8 mouse cellular contexts compared by ENCODE assay signal in the genomic region with DNA sequence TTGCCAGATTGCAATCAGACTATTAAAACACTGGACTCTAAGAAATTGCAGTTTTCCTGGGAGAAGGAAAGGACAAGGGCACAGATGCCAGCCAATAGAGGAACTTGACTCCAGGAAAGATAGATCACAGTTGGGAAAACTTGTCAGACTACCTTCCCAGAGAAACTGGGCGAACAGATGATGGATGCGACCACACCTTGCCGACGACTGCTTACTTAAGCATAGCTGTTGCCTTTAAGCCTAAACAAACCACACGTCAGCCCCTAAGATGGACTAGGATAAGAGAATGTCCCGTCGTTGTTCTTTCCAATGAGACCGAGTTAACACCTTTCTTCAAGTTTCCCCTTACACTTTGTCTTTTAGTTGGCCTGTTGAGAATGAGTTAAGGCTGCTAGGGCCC. TPM values are rescaled to one million over a fixed set of nuclear protein-coding genes. Genes with fewer than 3 reads are reported as not detected.
A peak's percentile ranks its signal among the peaks of the same experiment; 100 is the strongest.
DNase-seq lines count a peak whose midpoint lies in the region; ATAC-seq and TF ChIP-seq lines count a peak whose summit lies in the region.

No protein-coding gene starts in this region.

- peak overlapping the region; percentile 100 for H3K4me3 ChIP-seq in gastrocnemius, adult 2 months
- peak overlapping the region; percentile 77 for H3K4me3 ChIP-seq in liver, embryonic 11.5 days (ENCODE audit: low read depth, low read length)
- H3K4me3 ChIP-seq in stomach, postnatal 0 days (ENCODE audit: low read depth, low read length): peak overlapping the region; percentile 76

- peaks cover 10% of the 10 kb centered on the region; the same call in 1 of the 2 replicates for H3K36me3 ChIP-seq in liver, embryonic 11.5 days (ENCODE audit: control insufficient read depth, insufficient read depth, low read length)
- H3K36me3 ChIP-seq in stomach, postnatal 0 days (ENCODE audit: control insufficient read depth, insufficient read depth, low read length): no peaks in the 10 kb centered on the region

- 0 out of 2 replicates have a peak overlapping the region, but pooled peaks have one; percentile 25 for H3K9ac ChIP-seq in liver, embryonic 11.5 days (ENCODE audit: low read depth, low read length)
- H3K9ac ChIP-seq in stomach, postnatal 0 days (ENCODE audit: low read length): peak overlapping the region; percentile 51

- no peak for TF ChIP-seq CTCF in gastrocnemius, adult 2 months (IDR thresholded peaks at IDR 0.05)
- no peak for TF ChIP-seq CTCF in stomach, postnatal 0 days (IDR thresholded peaks at IDR 0.05; ENCODE audit: low read depth)

- intact Hi-C loops in gastrocnemius, adult 2 months (cut with DNase I): loop anchor here (2.0 kb wide), 1 partner anchor 34 kb away; the partner anchor contains the start of gene Ubap1

- peak overlapping the region; percentile 100 for H3K27ac ChIP-seq in gastrocnemius, adult 2 months
- no peak overlapping the region; the same call in 1 of the 2 replicates for H3K27ac ChIP-seq in liver, embryonic 11.5 days (ENCODE audit: low read depth, low read length)
- H3K27ac ChIP-seq in stomach, postnatal 0 days (replicated peaks): peak overlapping the region; percentile 100

- no peaks in the 10 kb centered on the region for H3K9me3 ChIP-seq in liver, embryonic 11.5 days (ENCODE audit: control insufficient read depth, low read length)
- no peaks in the 10 kb centered on the region for H3K9me3 ChIP-seq in stomach, postnatal 0 days (ENCODE audit: control insufficient read depth, low read length)

- no peak for TF ChIP-seq EP300 in stomach, postnatal 0 days (optimal IDR thresholded peaks at IDR 0.05)

- no peak for ATAC-seq in liver, embryonic 11.5 days (replicated peaks; ENCODE audit: low FRiP score)
- ATAC-seq in stomach, postnatal 0 days (ENCODE audit: low FRiP score, low TSS enrichment): peak; percentile 48

- WGBS in liver, embryonic 11.5 days: 49% methylated on average over 8 of the region's 8 CpGs
- WGBS in stomach, postnatal 0 days: 15% methylated on average over 8 of the region's 8 CpGs

- no peak for DNase-seq in gastrocnemius, adult 2 months
- no peak for DNase-seq in gastrocnemius, adult 8-10 months (ENCODE audit: low spot score in 2 of 2)
- DNase-seq in urinary bladder, postnatal 14 days (ENCODE audit: low spot score): peak; percentile 22
- no peak for DNase-seq in urinary bladder, adult 2 months (ENCODE audit: low spot score)
- no peak for DNase-seq in liver, embryonic 11.5 days (ENCODE audit: low spot score)
- peak; percentile 58 for DNase-seq in stomach, postnatal 0 days (ENCODE audit: low spot score)
- DNase-seq in adrenal gland, adult 18-20 months (ENCODE audit: low spot score in 2 of 2): no peak
- DNase-seq in spleen, postnatal 4 days (ENCODE audit: low spot score in 2 of 2): no peak

- H3K4me2 ChIP-seq in liver, embryonic 11.5 days: peak overlapping the region; percentile 67
- H3K4me2 ChIP-seq in stomach, postnatal 0 days (replicated peaks; ENCODE audit: low read depth): peak overlapping the region; percentile 58

- H3K4me1 ChIP-seq in liver, embryonic 11.5 days (replicated peaks; ENCODE audit: control insufficient read depth, insufficient read depth, low read length): peaks cover 11% of the 10 kb centered on the region; the same call in 1 of the 2 replicates
- H3K4me1 ChIP-seq in stomach, postnatal 0 days (replicated peaks; ENCODE audit: control insufficient read depth, insufficient read depth): peaks cover 7% of the 10 kb centered on the region; the same call in 1 of the 2 replicates

- no peaks in the 10 kb centered on the region for H3K27me3 ChIP-seq in liver, embryonic 11.5 days (replicated peaks; ENCODE audit: control insufficient read depth, insufficient read depth, low read length)
- no peaks in the 10 kb centered on the region for H3K27me3 ChIP-seq in stomach, postnatal 0 days (ENCODE audit: control insufficient read depth, insufficient read depth, low read length)

RNA-seq across cellular contexts. Expression of gene Dcaf12, which starts 0.5 kb away (rescaled TPM):
- total RNA-seq in gastrocnemius, adult 2 months (2021): 10 to 100 TPM; 27.3 to 28.9 TPM
- total RNA-seq in gastrocnemius, adult 8-10 months (2022): 10 to 100 TPM; 27.4 to 30.4 (median 28.7) TPM
- polyA plus RNA-seq in urinary bladder, adult 2 months (2012; rRNA removed): 37.1 and 38.5 TPM in 2 replicates
- 50.8 and 53.4 TPM in 2 replicates for polyA plus RNA-seq in liver, embryonic 11.5 days (2014; fragmentation: Nextera tagmentation; extraction: Ambion mirVana)
- polyA plus RNA-seq in stomach, postnatal 0 days (2015; fragmentation: Nextera tagmentation; extraction: Ambion mirVana): 32.3 and 32.4 TPM in 2 replicates
- total RNA-seq in adrenal gland, adult 18-20 months (2021): 10 to 100 TPM; 41.0 to 53.2 TPM

RNA-seq across cellular contexts. Expression of gene Ubap1, which starts 33.6 kb away (rescaled TPM):
- 10 to 100 TPM; 35.7 to 39.2 TPM for total RNA-seq in gastrocnemius, adult 2 months (2021)
- total RNA-seq in gastrocnemius, adult 8-10 months (2022): 10 to 100 TPM; 36.8 to 54.6 (median 42.7) TPM
- polyA plus RNA-seq in urinary bladder, adult 2 months (2012; rRNA removed): 47.2 and 52.7 TPM in 2 replicates
- polyA plus RNA-seq in liver, embryonic 11.5 days (2014; fragmentation: Nextera tagmentation; extraction: Ambion mirVana): 37.1 and 38.3 TPM in 2 replicates
- 42.0 and 47.7 TPM in 2 replicates for polyA plus RNA-seq in stomach, postnatal 0 days (2015; fragmentation: Nextera tagmentation; extraction: Ambion mirVana)
- 10 to 100 TPM; 52.3 to 56.9 TPM for total RNA-seq in adrenal gland, adult 18-20 months (2021)

RNA-seq across cellular contexts. Expression of gene Ubap2, which starts 40.2 kb away (rescaled TPM):
- 10 to 100 TPM; 96.3 to 96.7 TPM for total RNA-seq in gastrocnemius, adult 2 months (2021)
- total RNA-seq in gastrocnemius, adult 8-10 months (2022): 10 to 100 TPM; 72.8 to 87.2 (median 82.4) TPM
- 19.0 and 30.8 TPM in 2 replicates for polyA plus RNA-seq in urinary bladder, adult 2 months (2012; rRNA removed)
- 82.8 and 85.6 TPM in 2 replicates for polyA plus RNA-seq in liver, embryonic 11.5 days (2014; fragmentation: Nextera tagmentation; extraction: Ambion mirVana)
- polyA plus RNA-seq in stomach, postnatal 0 days (2015; fragmentation: Nextera tagmentation; extraction: Ambion mirVana): 17.9 and 19.5 TPM in 2 replicates
- total RNA-seq in adrenal gland, adult 18-20 months (2021): 10 to 100 TPM; 35.4 to 36.2 TPM

Comparison
In these comparisons a context has a peak if more than half of its experiments do, and no peak if none do; other contexts are left out.
1. DNase-seq: peak in urinary bladder, postnatal 14 days (single experiment) and stomach, postnatal 0 days (single experiment); none in gastrocnemius, adult 2 months (single experiment), gastrocnemius, adult 8-10 months (0 of 2), urinary bladder, adult 2 months (single experiment), liver, embryonic 11.5 days (single experiment), adrenal gland, adult 18-20 months (0 of 2) and spleen, postnatal 4 days (0 of 2).
2. Peak in every context shown above with its lines, with median percentiles within 50 percentile points of each other: H3K4me3 ChIP-seq.